Mouse (Mus musculus) T-cell, adult 2 months (primary cell): ENCODE data around the gene Arfip1.
A peak's percentile ranks its signal among the peaks of the same experiment; 100 is the strongest.

Source experiments
- DNase-seq: peaks from one replicate; pipeline ENCODE4 v3.0.0; 2022; ENCODE audit warnings: low spot score

Gene Arfip1

DNA sequence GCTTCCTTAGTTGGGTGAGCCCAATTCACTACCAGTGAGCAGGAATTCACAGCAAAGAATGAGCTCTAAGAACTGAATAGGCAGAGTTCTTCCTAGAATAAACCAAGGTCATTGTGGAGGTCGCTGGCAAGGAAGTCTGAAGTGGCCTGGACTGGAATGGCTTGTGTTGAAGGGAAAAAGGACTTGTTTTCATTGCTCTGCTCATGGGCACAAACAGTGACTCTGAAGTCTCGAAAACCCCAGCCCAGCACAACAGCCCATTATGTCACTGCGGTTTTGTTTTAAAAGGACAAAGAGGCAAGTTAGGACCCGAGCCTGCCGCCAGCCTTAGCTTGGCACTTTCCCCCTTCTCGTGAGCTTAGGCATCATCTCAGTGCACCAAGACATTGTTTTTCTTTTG is 93.7 kb downstream of the Arfip1 start:
- no peak for DNase-seq

DNA sequence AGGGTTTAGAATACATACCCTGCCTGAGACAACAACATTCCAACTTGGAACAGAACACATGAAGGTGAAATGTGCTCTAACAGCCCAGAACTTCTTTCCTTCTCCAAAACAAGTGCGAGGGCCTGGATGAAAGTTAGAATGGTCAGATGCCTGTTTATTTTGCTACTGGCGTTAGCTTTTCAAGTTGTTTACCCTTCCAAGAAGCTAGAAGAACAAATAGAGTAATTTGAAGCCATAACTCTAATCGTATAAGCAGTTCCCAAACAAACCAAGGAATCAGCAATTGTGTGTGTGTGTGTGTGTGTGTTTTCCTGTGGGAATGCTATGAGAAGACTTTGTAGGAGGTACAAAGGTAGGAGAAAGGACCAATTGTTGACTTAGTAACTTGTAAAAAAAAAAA is 97.5 kb downstream of the Arfip1 start:
- no peak for DNase-seq

DNA sequence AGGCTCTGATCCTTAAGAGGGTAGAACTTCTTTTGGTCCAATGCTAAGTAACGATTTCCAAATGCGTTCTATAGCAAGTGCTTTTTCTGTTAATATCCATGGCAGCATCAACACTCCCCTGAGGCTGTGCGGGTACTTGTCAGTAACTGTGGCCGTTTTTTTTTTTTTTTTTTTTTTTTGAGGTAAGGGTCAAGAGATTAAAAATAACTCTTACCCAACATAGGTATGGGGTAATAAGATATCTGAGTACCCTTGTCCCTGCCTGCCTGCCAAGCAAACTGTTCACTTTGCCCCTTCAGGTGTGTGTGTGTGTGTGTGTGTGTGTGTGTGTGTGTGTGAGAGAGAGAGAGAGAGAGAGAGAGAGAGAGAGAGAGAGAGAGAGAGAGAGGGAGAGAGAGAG is 98.1 kb downstream of the Arfip1 start:
- DNase-seq: no peak

DNA sequence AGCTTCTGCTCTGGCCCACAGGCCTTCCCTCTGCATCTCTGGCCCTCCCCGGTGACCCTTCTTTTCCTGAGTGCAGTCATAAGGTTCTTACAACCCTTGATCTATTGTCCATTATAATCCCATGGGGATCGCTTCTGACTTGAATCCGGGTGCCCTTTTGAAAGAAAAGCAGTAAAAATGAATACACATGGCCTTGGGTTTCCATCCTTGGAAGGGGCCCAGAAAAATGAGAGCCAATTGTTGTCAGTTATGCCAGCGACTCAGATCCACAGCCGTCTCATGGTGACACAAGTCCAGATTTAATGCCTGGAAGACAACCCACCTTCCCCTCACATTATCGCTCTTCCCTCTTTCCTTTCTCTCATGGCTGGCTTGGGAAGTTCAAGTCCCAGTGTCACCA is 100.3 kb downstream of the Arfip1 start:
- DNase-seq: no peak

DNA sequence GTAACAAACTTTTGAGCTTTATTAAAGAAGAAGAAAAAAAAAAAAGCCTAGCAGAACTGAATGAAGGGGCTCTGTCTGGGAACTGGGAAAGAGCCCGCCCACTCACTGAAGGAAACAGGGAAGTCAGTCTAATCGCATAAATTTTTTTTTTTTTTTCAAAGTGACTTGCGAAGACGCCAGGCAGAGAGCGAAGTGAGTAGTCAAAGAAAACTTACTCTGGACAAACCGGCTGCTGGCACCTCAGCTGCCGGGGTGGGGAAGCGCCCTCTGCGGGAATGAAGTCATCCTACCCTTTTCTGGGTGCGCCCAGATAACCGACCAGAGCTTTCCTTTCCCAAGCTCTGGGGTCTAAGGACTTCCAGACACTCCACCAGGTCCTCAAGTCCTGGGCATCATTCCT is 101.3 kb downstream of the Arfip1 start:
- DNase-seq: no peak

DNA sequence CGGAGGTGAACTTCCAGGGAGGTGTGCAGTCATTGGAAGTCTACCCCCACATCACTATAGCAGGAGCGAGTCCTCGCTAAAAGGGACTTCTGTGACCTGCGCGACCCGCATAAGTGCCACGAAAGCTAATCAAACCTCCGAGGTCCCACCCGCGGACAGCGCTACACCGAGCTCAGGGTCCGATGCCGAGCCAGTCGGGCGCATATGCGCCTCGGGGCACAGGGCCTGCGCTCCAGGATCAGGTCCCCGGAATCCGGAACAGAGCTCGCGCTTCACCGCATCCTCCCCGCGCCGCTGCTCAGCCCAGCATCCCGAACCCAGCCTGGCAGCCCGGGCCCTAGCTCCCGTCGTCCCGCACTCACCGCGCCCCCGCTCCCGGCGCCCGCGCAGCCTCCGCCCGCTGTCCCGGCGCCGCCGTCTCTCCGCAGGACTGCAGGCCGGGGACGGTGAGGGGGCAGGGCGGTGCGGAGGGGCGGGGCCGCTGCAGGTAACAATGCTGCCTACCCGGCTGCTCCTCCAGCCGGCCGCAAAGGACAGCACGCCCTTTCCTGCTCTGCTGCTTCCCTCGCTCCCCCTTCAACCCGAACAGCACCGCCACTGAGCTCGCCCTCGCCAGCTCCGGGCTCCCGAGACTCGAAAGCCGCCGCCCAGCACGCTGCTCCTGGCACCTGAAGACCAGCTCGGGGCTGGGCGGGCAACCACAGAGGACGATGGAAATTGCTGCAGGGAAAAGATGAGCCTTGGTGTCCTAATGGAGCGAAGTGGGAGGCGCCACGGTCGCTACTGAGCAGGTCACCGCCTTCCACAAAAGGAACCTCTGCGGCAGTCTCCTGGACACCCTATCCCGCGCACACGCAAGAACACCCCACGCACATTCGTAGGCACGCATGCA is 102.2 kb downstream of the Arfip1 start, which contains the start of gene Fhdc1:
Fhdc1 (minus strand) TSS at position 424 of the 892 bp plus-strand sequence.
- DNase-seq: peak; percentile 28

DNA sequence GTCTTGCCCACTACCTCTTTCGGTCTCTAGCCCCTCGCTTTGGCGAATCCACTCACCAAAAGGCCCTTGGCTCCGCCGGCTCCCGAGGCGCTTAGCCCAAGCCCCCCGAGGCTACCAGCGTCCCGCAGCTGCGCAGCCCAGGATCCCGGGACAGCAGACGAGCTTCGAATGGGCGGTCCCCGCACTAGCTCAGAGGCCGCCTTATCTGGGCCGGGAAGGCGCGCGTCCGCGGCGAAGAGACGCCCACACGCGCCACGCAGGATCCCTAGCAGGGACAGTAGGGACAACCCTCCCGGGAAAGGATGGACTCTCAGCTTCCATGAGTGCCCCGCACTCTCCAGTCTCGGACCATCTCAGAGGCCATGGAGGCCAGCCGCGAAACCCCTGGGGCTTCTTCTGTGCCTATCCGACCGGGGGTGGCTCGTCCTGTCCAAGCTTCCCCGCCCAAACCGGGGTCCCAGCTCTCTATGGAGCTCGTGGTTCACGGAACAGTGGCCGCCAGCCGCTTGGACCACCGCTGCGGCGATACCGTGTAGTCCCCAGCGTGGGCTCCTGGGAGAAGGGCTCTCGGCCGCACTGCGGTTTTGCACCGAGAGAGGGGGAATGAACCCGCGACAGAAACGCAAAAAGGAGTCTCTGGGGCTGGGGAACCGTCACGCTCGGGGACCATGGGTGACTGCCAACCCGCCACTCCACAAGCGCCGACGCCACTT is 103.0 kb downstream of the Arfip1 start:
- no peak for DNase-seq

DNA sequence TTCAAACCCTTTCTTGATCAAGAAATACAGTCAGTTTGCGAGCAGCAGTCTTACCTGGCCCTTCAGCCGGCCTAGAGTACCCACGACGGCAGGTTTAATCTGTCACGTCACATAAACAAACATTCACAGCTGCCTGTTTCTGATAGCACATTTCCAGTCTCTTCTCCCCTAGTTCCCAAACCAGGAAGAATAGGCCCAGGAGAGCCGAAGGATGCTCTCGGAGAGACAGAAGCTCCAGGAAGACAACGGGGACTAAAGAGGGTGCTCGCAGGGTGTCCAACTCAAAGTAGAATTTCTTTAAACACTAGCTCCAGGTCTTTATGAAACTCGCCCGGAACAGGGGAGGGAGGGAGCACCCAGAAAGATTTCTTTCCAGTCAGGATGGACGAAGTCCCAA is 103.5 kb downstream of the Arfip1 start:
- no peak for DNase-seq

DNA sequence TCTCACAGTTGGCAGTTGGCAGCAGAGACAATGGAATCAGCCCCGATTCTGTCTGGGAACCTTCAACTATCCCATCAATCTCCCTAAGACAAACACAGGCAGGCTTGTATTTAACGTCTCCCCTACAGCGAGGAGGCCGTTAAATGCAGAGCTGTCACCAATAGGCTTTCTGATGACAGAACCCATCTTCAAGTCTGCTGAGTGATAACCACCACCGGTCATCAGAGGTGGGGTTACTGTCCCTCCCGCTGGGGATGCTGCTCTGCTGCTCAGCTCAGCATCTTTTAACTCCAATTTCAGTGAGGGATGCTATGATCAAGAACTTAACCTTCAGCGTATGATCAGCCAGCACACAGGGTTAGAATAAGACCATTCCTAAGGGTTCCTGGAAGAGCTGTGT is 104.2 kb downstream of the Arfip1 start:
- DNase-seq: no peak

DNA sequence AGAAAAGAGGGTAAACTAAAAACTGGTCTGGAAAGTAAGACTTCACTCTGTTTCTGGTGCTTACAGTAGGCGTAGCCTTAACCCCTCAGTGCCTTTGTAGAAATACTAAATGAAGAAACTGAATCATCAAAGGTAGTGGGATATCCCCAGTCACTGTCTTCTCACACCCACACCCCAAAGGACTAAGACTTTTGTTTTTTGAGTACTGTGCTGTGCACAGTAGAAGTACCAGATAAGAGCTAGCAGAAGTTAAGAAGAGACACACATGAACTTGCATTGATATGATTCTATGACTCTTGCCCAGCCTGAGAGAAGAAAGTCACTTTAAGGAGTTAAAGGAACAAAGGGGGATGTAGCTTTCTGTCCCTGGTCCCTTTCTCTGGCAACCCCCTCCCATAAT is 104.9 kb downstream of the Arfip1 start:
- DNase-seq: no peak

DNA sequence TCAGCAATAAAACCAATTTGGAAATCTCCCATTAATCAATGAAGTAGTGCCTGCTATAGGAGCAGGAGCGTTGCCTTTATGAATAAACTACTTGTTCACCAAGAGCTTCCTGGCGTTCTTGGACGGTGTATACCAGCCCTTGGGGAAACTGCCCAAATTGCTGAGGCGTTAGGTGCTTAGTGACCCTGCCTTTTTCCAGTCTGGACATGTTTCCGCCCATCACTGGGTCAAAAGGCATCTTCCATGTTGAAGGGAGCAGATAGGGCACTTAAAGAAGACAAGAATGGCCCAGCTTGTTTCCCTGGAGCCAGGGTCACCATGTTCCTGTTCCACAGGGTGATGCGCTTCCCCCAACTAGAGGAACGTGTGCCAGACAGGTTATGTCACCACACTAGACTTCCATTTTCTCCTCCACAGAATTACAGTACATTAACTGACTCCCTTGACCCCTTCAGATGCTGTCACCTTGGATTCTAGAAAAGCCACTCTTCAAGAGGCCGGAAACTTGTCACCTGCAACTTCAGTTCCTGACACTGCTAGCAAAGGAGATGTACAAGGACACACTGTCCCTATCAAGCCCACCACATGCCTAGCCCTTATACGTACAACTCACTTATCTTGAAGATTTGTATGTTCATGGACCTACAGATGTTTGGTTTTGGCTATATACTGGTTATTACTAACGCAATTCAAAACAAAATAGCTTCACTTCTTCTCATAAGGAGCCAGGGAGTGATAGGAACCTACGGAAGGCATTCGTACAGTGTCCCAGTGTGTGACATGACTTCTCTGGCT is 107.2 kb downstream of the Arfip1 start:
- DNase-seq: no peak

DNA sequence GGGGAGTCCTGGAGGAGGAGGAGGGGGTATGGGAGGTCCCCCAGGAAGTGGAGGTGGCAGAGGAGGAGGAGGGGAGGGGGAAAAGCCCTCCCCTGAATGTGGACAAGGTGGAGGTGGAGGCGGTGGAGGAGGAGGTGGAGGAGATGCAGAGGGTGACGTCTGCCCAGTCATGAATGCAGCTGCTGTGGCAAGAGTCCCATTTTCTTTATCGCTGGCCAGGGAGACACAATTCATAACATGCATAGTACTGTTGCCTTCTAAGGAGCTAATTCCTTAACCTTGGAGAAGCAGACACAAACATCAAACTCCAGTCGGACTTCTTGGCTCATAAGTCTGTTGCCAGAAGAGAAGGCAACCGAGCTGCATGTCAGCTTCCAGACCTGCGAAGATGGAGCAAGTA is 108.0 kb downstream of the Arfip1 start:
- no peak for DNase-seq

DNA sequence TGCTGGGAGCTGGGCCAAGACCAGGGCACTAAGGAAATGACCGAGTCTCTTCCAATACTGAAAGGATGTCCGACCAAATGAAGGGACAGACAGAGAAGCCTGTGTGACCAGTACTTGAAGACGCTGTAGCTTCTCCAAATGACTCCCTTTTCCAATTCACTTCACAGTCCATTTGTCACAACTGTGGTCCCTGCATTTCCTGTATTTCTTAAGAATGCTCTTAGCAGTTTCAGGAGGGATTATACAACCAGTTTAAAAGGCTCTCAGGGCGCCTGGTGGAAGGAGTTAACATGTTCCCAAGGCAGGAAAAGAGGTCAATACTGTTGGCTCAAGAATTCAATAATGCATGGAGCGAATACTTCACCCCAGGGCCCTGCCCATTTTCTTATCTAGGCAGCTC is 109.5 kb downstream of the Arfip1 start:
- no peak for DNase-seq

DNA sequence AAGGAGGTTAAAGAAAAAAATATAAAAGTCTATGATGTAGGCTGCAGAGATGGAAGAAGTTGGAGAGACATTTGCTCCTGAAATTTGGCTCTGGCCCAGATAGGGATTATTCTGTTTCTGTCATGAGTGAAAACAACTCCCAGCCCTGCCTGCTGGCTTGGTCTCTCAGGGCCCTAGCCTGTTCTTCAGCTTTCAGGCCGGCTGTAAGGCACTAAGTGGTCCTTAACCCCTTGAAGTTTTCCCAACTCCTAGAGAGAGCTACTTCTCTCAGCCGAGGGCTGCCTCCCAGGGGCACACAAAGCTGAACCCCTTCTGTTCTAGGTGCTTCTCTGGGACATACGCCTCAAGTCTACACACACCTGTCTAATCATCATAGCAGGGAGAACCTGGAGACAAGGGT is 109.9 kb downstream of the Arfip1 start:
- DNase-seq: no peak

DNA sequence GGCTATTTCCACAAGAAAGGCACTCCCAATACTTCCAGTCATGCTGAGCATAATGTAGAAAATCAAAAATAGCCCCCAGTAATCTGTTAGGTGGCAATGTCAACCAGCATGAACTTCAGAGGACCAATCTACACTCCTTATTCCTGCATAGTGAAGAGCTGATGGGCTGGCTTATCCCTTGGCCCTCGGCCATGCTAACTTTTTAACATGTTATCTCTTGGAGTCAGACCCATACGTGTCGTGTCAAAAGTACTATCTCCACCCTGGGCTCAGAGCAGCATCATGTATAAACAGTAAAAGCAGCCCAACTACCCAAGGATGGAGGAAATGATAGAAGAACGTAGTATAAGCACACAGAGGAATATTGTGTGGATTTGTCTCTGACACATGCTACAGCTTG is 111.3 kb downstream of the Arfip1 start:
- DNase-seq: no peak

DNA sequence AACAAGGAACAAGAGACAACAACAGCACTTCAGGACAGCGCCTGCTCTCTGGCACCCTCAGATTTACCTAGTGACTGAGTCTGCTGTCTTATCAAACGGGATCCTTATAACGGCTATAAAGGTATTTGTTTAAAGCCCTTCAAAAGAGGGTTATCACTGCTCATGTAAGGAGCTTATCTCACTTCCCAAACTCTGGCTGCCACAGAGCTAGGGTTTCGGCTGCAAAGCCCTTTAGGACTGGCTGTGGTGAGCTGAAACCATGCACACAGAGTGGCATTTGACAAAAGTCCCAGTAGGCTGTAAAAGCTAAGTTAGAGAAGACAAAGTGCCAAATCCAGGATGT is 114.3 kb downstream of the Arfip1 start:
- no peak for DNase-seq

DNA sequence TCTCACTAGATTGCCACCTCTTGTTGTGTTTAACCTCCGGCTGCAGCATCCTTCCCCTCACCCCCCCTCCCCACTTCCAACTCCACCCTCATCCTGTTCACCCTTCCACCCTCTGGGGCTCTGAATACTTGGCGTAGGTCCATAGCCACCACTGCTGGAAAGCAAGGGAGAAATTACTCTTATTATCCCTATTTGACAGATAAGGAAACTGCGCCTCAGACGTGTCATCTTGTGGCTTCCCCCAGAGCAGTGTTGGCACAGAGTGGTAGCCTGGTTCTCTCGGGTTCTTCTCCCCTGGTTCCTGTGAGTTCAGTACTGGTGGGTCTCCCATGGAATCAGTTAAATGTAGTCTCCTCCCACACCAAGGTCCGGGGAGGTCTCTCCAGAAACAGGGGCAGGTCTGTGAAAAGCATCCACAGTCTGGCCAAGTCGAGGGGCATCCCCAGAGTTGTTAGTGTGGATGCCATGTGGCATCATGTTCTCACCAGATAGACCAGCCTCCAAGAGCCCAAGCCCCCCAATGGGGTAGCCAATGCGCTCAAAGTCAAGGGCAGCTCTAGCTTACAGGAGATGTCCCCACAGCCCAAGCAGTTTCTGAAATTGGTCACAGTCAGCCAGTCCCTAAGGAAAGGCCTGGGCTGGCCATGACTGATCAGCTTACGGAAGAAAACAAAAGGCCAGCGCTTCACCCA is 114.9 kb downstream of the Arfip1 start:
- no peak for DNase-seq

DNA sequence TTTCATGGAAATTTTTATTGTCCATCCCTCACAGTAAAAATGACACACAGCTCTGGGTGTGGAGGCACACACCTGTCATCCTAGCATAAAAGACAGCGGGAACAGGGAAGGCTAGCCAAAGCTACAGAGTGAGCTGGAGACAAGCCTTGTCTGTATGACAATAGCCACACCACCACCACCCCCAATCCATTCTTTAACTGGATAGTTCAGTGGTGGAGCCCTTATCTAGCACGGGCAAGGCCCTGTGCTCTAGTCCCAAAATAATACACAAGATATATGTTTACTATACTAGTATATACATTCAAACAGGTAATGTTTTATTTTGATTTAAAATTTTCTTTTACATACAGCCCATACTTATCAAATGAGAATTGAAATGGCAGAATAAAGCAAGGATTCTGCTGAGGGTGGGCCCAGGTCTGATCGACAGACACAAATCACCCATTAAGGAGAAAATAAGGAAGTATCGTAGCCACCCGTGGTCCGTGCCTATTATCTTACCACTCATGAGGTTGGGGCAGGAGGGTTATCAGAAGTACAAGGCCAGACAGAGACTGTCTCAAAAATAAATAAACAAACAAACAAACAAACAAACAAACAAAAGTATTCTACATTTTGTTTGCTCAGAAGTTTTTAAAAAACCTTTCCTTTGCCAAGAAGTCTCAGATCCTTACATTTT is 116.5 kb downstream of the Arfip1 start:
- no peak for DNase-seq

DNA sequence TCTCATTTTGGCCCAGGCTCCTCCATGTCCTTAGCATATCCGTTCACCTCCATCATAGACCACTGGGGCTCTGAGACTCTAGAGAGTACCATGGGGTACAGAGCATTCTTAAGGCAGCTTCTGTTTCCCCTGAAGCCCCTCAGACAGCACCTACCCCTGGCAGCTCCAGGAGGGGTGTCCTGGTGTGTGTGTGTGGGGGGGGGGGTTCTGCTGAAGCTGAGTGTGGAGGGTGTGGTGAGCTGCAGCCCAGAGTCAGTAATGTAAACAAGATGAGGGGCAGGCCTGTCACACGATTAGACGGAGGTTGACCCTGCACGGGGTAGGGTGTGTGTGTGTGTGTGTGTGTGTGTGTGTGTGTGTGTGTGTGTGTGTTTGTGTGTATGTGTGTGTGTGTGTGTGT is 120.7 kb downstream of the Arfip1 start:
- DNase-seq: no peak

DNA sequence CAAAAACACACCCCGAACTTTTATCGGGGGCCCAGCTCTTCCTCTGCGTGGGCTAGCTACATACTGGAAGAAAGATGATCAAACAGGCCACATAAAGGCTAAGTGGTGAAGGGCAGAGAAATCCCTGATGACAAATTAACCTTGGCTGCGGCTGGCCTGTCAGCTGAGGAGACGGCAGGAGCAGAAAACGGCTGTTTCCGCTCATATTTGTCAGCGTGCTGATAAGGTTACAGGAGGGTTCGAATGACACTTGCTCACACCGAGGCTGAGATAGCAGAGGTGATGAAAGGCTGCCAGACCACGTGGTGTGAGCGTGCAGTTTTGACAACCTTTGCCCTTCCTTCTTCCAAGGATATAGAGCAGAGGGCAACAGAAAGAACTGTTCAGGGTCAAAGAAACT is 121.5 kb downstream of the Arfip1 start:
- peak; percentile 15 for DNase-seq

DNA sequence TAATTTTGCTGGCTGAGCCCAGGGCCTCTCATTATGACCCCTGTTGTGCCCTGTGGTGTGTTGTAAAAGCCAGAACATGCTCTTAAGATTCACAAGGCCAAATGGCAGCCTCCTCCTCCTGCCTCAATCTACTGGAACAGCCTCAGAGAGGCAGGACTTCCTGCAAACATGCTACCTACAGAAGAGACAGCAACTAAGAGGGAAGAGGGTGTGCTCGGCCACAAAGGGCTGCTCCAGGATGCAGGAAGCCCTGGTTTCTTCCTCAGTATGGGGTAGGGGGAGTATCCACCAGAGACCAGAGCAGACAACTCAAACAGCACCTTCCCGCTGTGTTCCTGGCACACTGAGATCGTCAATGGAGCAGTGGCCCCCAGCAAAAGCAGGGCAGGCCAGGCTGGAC is 121.9 kb downstream of the Arfip1 start:
- no peak for DNase-seq
